Mouse (Mus musculus) naive thymus-derived CD4-positive, alpha-beta T cell, adult 2 months (primary cell): ENCODE data around the gene Glud1.

Experiments used
- DNase-seq: peaks from one replicate; pipeline ENCODE4 v3.0.0-alpha.2; 2011; ENCODE audit warnings: low read depth

Gene Glud1

GRCm38 (mm10) chr14:34310234-34310965, at the start of gene Glud1, which contains the start of gene Shld2:
TSS of gene Glud1 (plus strand) at chr14:34310727.
TSS of gene Shld2 (minus strand) at chr14:34310493.
- DNase-seq: peak; percentile 93

- no peak for DNase-seq
Observed at GRCm38 (mm10) chr14:34268046-34268445, 42.5 kb upstream of the Glud1 start.

DNA sequence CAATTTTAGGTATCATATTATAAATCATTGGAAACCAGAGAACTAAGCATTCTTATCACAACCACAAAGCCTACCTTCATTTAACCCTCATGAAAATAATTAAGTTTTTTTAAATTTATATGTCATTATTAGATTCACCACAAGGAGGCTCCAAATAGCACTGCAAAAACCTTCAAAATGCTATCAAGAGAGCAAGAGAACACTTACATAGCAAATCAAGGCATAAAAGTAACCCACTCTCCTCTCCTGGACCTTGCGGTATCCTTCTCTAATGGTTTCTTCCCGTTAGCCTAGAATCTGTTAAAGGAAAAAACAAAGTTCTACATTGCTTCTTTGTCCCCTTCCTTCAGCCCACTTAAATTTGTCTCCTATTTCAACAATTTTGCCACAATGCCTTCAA, 37.2 kb upstream of the Glud1 start:
- DNase-seq: peak; percentile 63

GRCm38 (mm10) chr14:34274141-34274540, 36.4 kb upstream of the Glud1 start:
- no peak for DNase-seq

- no peak for DNase-seq
Observed at GRCm38 (mm10) chr14:34275225-34275624, 35.3 kb upstream of the Glud1 start.

GRCm38 (mm10) chr14:34279726-34280125, 30.8 kb upstream of the Glud1 start:
- no peak for DNase-seq

- no peak for DNase-seq
Observed at GRCm38 (mm10) chr14:34280798-34281197, 29.7 kb upstream of the Glud1 start.

DNA sequence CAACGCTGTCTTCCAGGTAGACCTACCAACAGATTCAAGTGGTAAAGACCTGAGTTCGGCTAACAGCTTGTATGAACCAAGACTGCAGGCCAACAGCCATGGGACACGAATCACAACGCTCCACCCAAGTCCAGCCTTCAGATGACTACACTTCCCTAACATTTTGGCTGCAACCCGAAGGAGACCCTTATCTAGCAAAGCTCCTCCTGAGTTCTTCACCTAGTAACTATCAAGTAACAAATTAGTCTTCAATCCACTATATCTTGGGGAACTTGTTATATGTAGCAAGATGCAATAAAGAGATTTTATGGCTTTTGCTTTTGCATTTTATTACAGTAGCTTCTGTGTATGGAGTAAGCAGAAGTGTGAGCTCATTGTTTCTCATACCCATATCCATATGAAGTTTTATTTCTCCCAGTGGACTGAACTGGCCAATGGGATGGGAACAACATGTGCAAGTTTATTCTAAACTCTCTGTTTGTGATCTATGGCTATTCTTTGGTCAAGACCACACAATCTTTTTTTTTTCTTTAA, 28.7 kb upstream of the Glud1 start:
- DNase-seq: no peak

GRCm38 (mm10) chr14:34288396-34288795, 22.1 kb upstream of the Glud1 start:
- no peak for DNase-seq

- DNase-seq: no peak
Observed at GRCm38 (mm10) chr14:34289259-34290015, 21.1 kb upstream of the Glud1 start.

- DNase-seq: no peak
Observed at GRCm38 (mm10) chr14:34290229-34290628, 20.3 kb upstream of the Glud1 start.

- no peak for DNase-seq
Observed at GRCm38 (mm10) chr14:34293641-34294040, 16.9 kb upstream of the Glud1 start.

- no peak for DNase-seq
Observed at GRCm38 (mm10) chr14:34296350-34296749, 14.2 kb upstream of the Glud1 start.

- DNase-seq: no peak
Observed at GRCm38 (mm10) chr14:34297038-34297437, 13.5 kb upstream of the Glud1 start.

DNA sequence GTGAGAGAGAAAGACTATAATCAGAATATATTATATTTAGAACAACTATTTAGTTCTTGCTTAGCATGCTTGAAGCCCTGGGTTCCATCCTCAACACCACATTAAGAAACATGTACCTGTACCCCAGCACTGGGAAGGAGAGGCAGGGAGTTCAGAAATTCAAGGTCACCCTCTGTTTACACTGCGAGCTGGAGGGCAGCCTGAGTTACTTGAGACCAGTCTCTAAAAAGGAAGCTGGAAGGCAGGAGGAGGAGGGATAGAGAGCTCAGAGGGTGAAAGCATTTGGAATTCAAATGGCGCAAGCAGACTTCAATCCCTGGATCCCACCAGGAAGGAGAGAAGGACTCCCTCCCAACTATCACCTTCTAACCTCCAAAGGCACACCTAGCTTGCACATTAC, 12.9 kb upstream of the Glud1 start:
- DNase-seq: no peak

DNA sequence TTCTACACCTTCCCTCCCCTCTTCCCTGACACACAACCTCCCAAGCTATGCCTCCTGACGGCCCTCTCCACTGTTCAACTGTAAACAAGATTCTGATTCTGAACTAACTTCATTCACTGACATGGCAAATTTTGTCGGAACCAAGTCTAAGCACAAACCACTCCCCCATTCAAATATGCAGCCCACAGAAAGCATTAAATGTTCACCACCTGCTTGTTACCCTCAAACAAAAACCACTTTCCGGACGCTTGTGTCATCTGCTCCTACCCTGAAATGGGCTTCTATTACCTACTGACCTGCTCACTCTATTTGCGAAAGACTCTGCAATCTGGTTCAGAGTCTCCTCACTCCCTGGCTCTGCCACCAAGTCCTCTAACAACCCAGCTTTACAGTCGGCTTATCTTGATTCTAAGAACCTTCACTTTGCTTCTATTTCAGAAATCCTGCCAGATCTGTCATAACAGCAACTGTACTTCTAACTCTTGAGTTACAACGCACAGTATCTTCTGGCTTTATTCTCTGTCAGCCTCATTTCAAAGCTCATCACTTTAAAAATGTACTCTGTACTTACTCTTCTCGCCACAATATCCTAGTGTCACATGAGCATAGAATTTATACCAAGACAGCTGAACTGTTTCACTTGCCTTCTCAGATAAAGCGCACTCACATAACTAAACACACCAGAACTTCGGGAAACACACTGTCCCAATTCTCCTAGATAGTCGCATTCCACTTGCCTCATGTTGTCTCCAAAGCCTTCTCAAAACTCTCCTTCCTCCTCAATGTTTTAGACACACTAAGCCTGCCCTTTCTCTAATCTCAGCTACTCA, 11.4 kb upstream of the Glud1 start:
- no peak for DNase-seq

DNA sequence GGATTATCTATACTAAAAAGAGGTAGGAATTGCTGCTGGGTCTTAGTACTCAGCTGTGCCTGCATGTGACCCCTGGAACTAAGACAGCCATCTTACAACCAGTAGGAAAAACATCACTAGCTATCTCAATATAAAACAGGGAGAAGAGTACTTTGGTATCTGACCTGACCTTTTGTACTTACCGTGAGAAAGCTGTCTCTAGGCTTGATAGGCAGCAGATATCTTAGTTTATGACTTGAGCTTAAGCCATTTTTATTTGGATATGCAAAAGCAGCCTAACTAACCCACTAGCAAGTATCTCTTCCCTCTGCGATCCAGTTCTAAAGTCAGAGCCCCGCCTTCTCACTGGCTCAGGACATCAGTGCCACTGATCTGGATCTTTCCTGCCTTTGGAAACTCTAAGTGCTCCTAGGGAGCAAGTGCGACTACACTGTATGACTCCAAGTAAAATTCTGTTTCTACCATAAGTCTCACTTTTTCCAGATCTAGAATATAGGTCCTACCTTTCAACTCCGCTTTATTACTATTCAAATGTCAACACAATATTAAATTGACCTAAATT, 7.8 kb upstream of the Glud1 start:
- no peak for DNase-seq

GRCm38 (mm10) chr14:34303265-34303680, 7.3 kb upstream of the Glud1 start:
- no peak for DNase-seq

- peak; percentile 13 for DNase-seq
Observed at GRCm38 (mm10) chr14:34309266-34309665, 1.3 kb upstream of the Glud1 start.

DNA sequence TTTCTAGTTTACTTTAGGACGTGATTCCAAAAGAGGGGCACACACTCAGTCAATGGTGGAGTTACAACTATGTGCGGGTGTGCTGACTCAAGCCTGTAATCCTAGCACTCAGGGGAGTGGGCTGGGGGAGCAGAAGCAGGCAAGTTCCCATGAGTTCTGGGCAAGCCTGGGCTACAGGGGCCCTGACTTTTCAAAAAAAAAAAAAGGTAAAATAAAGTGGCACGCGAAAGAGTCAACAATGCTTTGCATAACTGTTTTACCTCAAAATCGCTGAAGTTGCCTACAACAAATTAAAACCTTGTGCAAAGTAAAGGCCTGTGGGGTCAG, 657 bp upstream of the Glud1 start:
- DNase-seq: no peak

DNA sequence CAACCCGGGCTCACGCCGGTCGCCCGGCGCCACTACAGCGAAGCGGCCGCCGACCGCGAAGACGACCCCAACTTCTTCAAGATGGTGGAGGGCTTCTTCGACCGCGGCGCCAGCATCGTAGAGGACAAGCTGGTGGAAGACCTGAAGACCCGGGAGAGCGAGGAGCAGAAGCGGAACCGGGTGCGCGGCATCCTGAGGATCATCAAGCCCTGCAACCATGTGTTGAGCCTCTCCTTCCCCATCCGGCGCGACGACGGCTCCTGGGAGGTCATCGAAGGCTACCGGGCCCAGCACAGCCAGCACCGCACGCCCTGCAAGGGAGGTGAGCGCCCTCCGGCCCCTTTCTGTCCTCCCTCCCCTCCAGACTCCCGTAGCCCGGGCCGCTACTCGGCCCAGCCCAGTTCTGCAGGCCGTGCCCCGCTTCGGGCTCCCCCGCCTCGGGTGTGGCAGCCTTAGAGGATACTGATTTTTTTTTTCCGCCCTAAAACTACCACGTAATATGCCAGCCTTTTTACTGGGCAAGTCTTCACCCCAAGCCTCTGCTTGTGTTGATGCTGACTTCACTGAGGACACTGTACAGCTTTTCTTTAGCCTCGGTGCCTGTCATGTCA, 599 bp downstream of the Glud1 start:
- peak; percentile 75 for DNase-seq

- DNase-seq: no peak
Observed at GRCm38 (mm10) chr14:34311691-34312090, 1.2 kb downstream of the Glud1 start.
